Mouse (Mus musculus) cortical plate, adult 2 months (tissue): ENCODE data around the gene Irs2.

Source experiments
- CTCF ChIP-seq: fragments of 200-500 bp; IDR thresholded peaks from 2 replicates; pipeline ENCODE4 v1.5.1; 2011; ENCODE audit warnings: mild to moderate bottlenecking, control low read depth, low read length; ENCODE audit not compliant: insufficient read depth; ENCODE audit errors: extremely low read depth
- POLR2A ChIP-seq: fragments of 200-500 bp; IDR thresholded peaks from 2 replicates; pipeline ENCODE4 v1.6.1; 2011; ENCODE audit warnings: mild to moderate bottlenecking, low read length, control low read depth; ENCODE audit not compliant: insufficient read depth; ENCODE audit errors: extremely low read depth

DNA sequence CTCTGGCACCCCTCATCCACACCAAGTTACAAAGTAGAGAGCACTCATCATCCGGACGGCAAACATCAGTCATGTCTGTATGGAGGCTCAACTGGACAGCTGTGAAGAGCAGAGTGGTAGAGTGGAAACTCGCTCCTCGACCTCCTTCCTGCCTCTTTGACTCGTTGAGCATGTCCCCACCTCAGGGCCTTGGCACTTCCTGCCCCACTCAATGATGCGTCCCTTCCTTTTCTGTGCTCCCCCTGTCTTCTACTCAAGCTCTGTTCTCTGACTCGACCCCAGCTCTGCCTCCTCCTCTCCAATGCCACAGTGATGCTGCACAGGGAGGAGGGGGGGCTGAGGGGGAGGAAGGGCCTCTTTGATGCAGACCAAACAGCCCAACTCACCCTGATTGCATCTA, 28.3 kb downstream of the Irs2 start:
- TF ChIP-seq CTCF (no peak), POLR2A (no peak)
